Mouse (Mus musculus): Measurements from ENCODE around the gene Ankrd39.

GRCm38 (mm10) chr1:36552506-36552905 lies 5.3 kb upstream of the Ankrd39 start:
- TF ChIP-seq CTCF (IDR thresholded peaks at IDR 0.05; ENCODE audit: borderline replicate concordance, insufficient read depth, low read depth, low read length) = no peak
- 0 out of 2 replicates have a peak, but pooled peaks have one; percentile 9 for TF ChIP-seq POLR2A (IDR thresholded peaks at IDR 0.05; ENCODE audit: borderline replicate concordance, insufficient read depth, low read length)

All from cerebellum, adult 2 months (tissue).